Mouse (Mus musculus): ENCODE measurements around the gene Dbnl. TPM values are rescaled to one million over a fixed set of nuclear protein-coding genes. Genes with fewer than 3 reads are reported as not detected.
A peak's percentile ranks its signal among the peaks of the same experiment; 100 is the strongest.

The Dbnl gene
- polyA plus RNA-seq, 1 experiment from 2014 or later = 148 TPM

- no peak for ATAC-seq (ENCODE audit: low FRiP score, low read depth)
- no peak overlapping the region for H3K4me2 ChIP-seq (replicated peaks)
- H3K4me3 ChIP-seq = no peak overlapping the region
- H3K36me3 ChIP-seq = peaks cover 24% of the 10 kb centered on the region
- no peaks in the 10 kb centered on the region for H3K9me3 ChIP-seq
- H3K4me1 ChIP-seq = no peaks in the 10 kb centered on the region
- no peaks in the 10 kb centered on the region for H3K27me3 ChIP-seq
- no peak overlapping the region for H3K27ac ChIP-seq (replicated peaks)
- H3K9ac ChIP-seq (replicated peaks) = no peak overlapping the region
Measured at GRCm38 (mm10) chr11:5825432-5825831, 37.1 kb downstream of the Dbnl start.

GRCm38 (mm10) chr11:5827931-5828330 lies 39.6 kb downstream of the Dbnl start:
- Histone ChIP-seq H3K9me3 (no peaks in the 10 kb centered on the region), H3K4me2 (replicated peaks) (no peak overlapping the region), H3K4me3 (no peak overlapping the region), H3K9ac (replicated peaks) (no peak overlapping the region), H3K4me1 (no peaks in the 10 kb centered on the region), H3K27ac (replicated peaks) (no peak overlapping the region), H3K27me3 (no peaks in the 10 kb centered on the region), H3K36me3 (peaks cover 40% of the 10 kb centered on the region)
- no peak for ATAC-seq (ENCODE audit: low FRiP score, low read depth)
- WGBS = 86% methylated on average over 5 of the region's 5 CpGs

GRCm38 (mm10) chr11:5828509-5829191 lies 40.4 kb downstream of the Dbnl start:
- ATAC-seq (ENCODE audit: low FRiP score, low read depth) = no peak
- Histone ChIP-seq H3K4me1 (no peaks in the 10 kb centered on the region), H3K9me3 (no peaks in the 10 kb centered on the region), H3K4me2 (replicated peaks) (no peak overlapping the region), H3K27me3 (no peaks in the 10 kb centered on the region), H3K9ac (replicated peaks) (no peak overlapping the region), H3K27ac (replicated peaks) (no peak overlapping the region), H3K4me3 (no peak overlapping the region), H3K36me3 (peaks cover 45% of the 10 kb centered on the region)
- WGBS = 90% methylated on average over 11 of the region's 11 CpGs

GRCm38 (mm10) chr11:5829327-5829726 lies 41.0 kb downstream of the Dbnl start:
- Histone ChIP-seq H3K4me1 (no peaks in the 10 kb centered on the region), H3K4me2 (replicated peaks) (no peak overlapping the region), H3K36me3 (peaks cover 46% of the 10 kb centered on the region), H3K9me3 (no peaks in the 10 kb centered on the region), H3K4me3 (no peak overlapping the region), H3K9ac (replicated peaks) (no peak overlapping the region), H3K27ac (replicated peaks) (no peak overlapping the region), H3K27me3 (no peaks in the 10 kb centered on the region)
- ATAC-seq (ENCODE audit: low FRiP score, low read depth) = no peak
- 91% methylated on average over 12 of the region's 12 CpGs for WGBS

- ATAC-seq (ENCODE audit: low FRiP score, low read depth) = no peak
- Histone ChIP-seq H3K4me1 (peaks cover 11% of the 10 kb centered on the region; the same call in 1 of the 2 replicates), H3K27me3 (no peaks in the 10 kb centered on the region), H3K9me3 (no peaks in the 10 kb centered on the region), H3K4me2 (replicated peaks) (no peak overlapping the region), H3K4me3 (no peak overlapping the region), H3K36me3 (peaks cover 35% of the 10 kb centered on the region), H3K9ac (replicated peaks) (no peak overlapping the region), H3K27ac (replicated peaks) (no peak overlapping the region)
- WGBS = 88% methylated on average over 9 of the region's 9 CpGs
Measured at GRCm38 (mm10) chr11:5834506-5834905, 46.2 kb downstream of the Dbnl start.

- H3K27ac ChIP-seq (replicated peaks) = no peak overlapping the region
- H3K4me1 ChIP-seq = peaks cover 11% of the 10 kb centered on the region; the same call in 1 of the 2 replicates
- no peak overlapping the region for H3K4me2 ChIP-seq (replicated peaks)
- WGBS = 89% methylated on average over 7 of the region's 7 CpGs
- H3K36me3 ChIP-seq = peaks cover 29% of the 10 kb centered on the region
- no peak overlapping the region for H3K4me3 ChIP-seq
- H3K9ac ChIP-seq (replicated peaks) = no peak overlapping the region
- ATAC-seq (ENCODE audit: low FRiP score, low read depth) = no peak
- H3K9me3 ChIP-seq = no peaks in the 10 kb centered on the region
- no peaks in the 10 kb centered on the region for H3K27me3 ChIP-seq
Measured at GRCm38 (mm10) chr11:5835057-5835456, 46.8 kb downstream of the Dbnl start.

- no peak overlapping the region for H3K4me3 ChIP-seq
- no peak overlapping the region for H3K27ac ChIP-seq (replicated peaks)
- H3K9ac ChIP-seq (replicated peaks) = no peak overlapping the region
- peaks cover 22% of the 10 kb centered on the region for H3K36me3 ChIP-seq
- H3K4me1 ChIP-seq = peaks cover 11% of the 10 kb centered on the region; the same call in 1 of the 2 replicates
- no peak for ATAC-seq (ENCODE audit: low FRiP score, low read depth)
- H3K27me3 ChIP-seq = no peaks in the 10 kb centered on the region
- 50% methylated on average over 1 of the region's 1 CpGs for WGBS
- H3K9me3 ChIP-seq = no peaks in the 10 kb centered on the region
- no peak overlapping the region for H3K4me2 ChIP-seq (replicated peaks)
Measured at GRCm38 (mm10) chr11:5836126-5836525, 47.8 kb downstream of the Dbnl start.

- H3K4me3 ChIP-seq = peak within 1 kb of the TSS; percentile 74
- peak within 1 kb of the TSS; percentile 75 for H3K27ac ChIP-seq (replicated peaks)
- peaks cover 12% of the 10 kb centered on the region for H3K36me3 ChIP-seq
- peak within 1 kb of the TSS; percentile 85 for H3K9ac ChIP-seq (replicated peaks)
- peak; percentile 95 for ATAC-seq (ENCODE audit: low FRiP score, low read depth)
- H3K27me3 ChIP-seq = no peaks in the 10 kb centered on the region
- H3K4me2 ChIP-seq (replicated peaks) = peak within 1 kb of the TSS; percentile 95
- WGBS = under 1% methylated on average over 63 of the region's 63 CpGs
- H3K9me3 ChIP-seq = no peaks in the 10 kb centered on the region
- peaks cover 11% of the 10 kb centered on the region; the same call in 1 of the 2 replicates for H3K4me1 ChIP-seq
Measured at GRCm38 (mm10) chr11:5837251-5838246, 49.3 kb downstream of the Dbnl start, which contains the start of gene Polm. Gene Polm (minus strand): TSS chr11:5838016.

- Histone ChIP-seq H3K27ac (replicated peaks) (no peak overlapping the region), H3K9ac (replicated peaks) (no peak overlapping the region), H3K4me3 (no peak overlapping the region), H3K9me3 (no peaks in the 10 kb centered on the region), H3K36me3 (no peaks in the 10 kb centered on the region), H3K4me1 (peaks cover 11% of the 10 kb centered on the region; the same call in 1 of the 2 replicates), H3K4me2 (replicated peaks) (no peak overlapping the region), H3K27me3 (no peaks in the 10 kb centered on the region)
- 80% methylated on average over 7 of the region's 7 CpGs for WGBS
- ATAC-seq (ENCODE audit: low FRiP score, low read depth) = no peak
Measured at GRCm38 (mm10) chr11:5840346-5840745, 52.1 kb downstream of the Dbnl start.

- Histone ChIP-seq H3K36me3 (no peaks in the 10 kb centered on the region), H3K4me2 (replicated peaks) (no peak overlapping the region), H3K4me3 (no peak overlapping the region), H3K9ac (replicated peaks) (no peak overlapping the region), H3K27me3 (no peaks in the 10 kb centered on the region), H3K4me1 (peaks cover 6% of the 10 kb centered on the region; the same call in 1 of the 2 replicates), H3K9me3 (no peaks in the 10 kb centered on the region), H3K27ac (replicated peaks) (no peak overlapping the region)
- no peak for ATAC-seq (ENCODE audit: low FRiP score, low read depth)
- 96% methylated on average over 2 of the region's 2 CpGs for WGBS
Measured at GRCm38 (mm10) chr11:5841751-5842150, 53.5 kb downstream of the Dbnl start.

- no peak overlapping the region for H3K4me3 ChIP-seq
- H3K27ac ChIP-seq (replicated peaks) = no peak overlapping the region
- no peaks in the 10 kb centered on the region for H3K9me3 ChIP-seq
- WGBS = 76% methylated on average over 3 of the region's 3 CpGs
- H3K27me3 ChIP-seq = no peaks in the 10 kb centered on the region
- no peaks in the 10 kb centered on the region for H3K36me3 ChIP-seq
- H3K4me2 ChIP-seq (replicated peaks) = no peak overlapping the region
- no peak for ATAC-seq (ENCODE audit: low FRiP score, low read depth)
- no peak overlapping the region for H3K9ac ChIP-seq (replicated peaks)
- no peaks in the 10 kb centered on the region for H3K4me1 ChIP-seq
Measured at GRCm38 (mm10) chr11:5843131-5843530, 54.8 kb downstream of the Dbnl start.
